Mouse (Mus musculus): ENCODE data around the gene Gpr82. TPM values are rescaled to one million over a fixed set of nuclear protein-coding genes. Genes with fewer than 3 reads are reported as not detected.

The Gpr82 gene
- 0.61 and 0.76 TPM in 2 replicates for polyA plus RNA-seq (2014; fragmentation: Nextera tagmentation; extraction: Ambion mirVana)

DNA sequence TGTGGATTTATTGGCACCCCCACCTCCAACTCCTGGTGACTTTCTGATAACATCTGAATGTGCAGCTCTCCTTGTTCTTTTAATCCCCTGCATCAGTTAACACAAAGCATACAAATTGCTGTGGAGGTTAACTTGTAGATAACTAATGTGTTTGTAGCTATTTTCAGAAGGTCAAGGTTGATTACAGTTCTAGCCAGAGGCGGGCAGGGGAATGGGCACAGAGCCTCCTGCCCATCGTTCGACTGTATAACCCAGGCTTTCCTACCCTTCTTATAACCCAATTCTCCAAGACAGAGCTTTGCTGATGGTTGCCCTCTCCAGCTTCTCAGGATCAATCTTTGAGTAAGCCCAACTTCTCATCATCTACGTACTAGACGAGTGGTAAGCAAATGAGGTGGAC, at the start of gene Gpr82:
Gpr82 (plus strand) TSS at position 301 of the 400 bp plus-strand sequence.
- Histone ChIP-seq H3K9me3 (ENCODE audit: control insufficient read depth, low read length) (no peaks in the 10 kb centered on the region), H3K36me3 (ENCODE audit: control insufficient read depth, insufficient read depth, low read length) (no peaks in the 10 kb centered on the region), H3K9ac (replicated peaks; ENCODE audit: low read length) (no peak within 1 kb of the TSS), H3K27me3 (ENCODE audit: control insufficient read depth, insufficient read depth, low read length) (no peaks in the 10 kb centered on the region), H3K4me1 (ENCODE audit: control insufficient read depth, insufficient read depth, low read length) (no peaks in the 10 kb centered on the region), H3K4me3 (replicated peaks; ENCODE audit: low read depth, low read length) (no peak within 1 kb of the TSS), H3K27ac (replicated peaks; ENCODE audit: low read depth, low read length) (no peak within 1 kb of the TSS), H3K4me2 (ENCODE audit: low read length) (no peak within 1 kb of the TSS)
- 94% methylated on average over 5 of the region's 5 CpGs for WGBS
- DNase-seq (no peak), ATAC-seq (ENCODE audit: low FRiP score, low TSS enrichment) (no peak)

DNA sequence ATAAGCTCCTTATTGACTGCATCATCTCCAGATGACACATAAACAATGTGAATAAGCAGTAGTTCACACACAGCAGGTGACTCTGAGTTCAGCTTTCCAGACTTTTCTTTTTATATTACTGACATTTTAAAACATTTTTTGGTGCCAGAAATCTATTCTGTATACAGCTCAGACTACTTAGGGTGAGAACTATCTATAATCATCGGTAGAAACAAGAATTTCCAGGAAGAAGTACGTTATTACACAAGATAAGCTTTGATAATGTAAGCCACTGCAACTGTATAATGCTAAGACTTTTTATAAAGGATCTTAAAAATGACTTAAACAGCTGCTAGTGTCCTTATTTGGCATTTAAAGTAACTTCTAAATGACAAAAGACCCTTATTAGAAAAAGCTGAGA, 49.0 kb upstream of the Gpr82 start:
- 71% methylated on average over 2 of the region's 2 CpGs for WGBS
- Histone ChIP-seq H3K4me1 (ENCODE audit: control insufficient read depth, insufficient read depth, low read length) (no peaks in the 10 kb centered on the region), H3K27me3 (ENCODE audit: control insufficient read depth, insufficient read depth, low read length) (no peaks in the 10 kb centered on the region)

DNA sequence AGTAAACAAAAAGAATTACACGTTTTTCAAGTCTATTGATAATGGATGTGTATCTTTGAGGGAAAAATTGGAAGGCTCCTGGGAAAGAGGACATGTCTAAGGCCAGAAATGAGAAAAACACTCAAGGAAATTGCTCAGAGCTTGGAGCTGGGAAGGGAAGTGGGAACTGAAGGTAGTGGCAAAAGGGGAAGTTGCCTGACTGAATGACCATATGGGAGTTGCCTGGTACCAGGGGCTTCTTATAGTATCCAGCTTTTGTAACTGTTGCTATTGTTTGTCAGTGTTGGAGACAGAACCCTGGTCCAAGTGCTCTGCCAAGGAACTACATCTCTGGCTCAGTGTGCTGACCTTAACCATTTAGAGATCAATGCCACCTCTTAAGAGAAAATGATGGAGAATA, 44.4 kb upstream of the Gpr82 start:
- Histone ChIP-seq H3K36me3 (ENCODE audit: control insufficient read depth, insufficient read depth, low read length) (0 out of 2 replicates have a peak, but pooled peaks cover 2% of the 10 kb centered on the region), H3K4me3 (replicated peaks; ENCODE audit: low read depth, low read length) (no peak overlapping the region), H3K4me2 (ENCODE audit: low read length) (no peak overlapping the region), H3K4me1 (ENCODE audit: control insufficient read depth, insufficient read depth, low read length) (no peaks in the 10 kb centered on the region), H3K27me3 (ENCODE audit: control insufficient read depth, insufficient read depth, low read length) (no peaks in the 10 kb centered on the region), H3K27ac (replicated peaks; ENCODE audit: low read depth, low read length) (no peak overlapping the region), H3K9ac (replicated peaks; ENCODE audit: low read length) (no peak overlapping the region), H3K9me3 (ENCODE audit: control insufficient read depth, low read length) (no peaks in the 10 kb centered on the region)
- ATAC-seq (ENCODE audit: low FRiP score, low TSS enrichment) (no peak), DNase-seq (no peak)
- WGBS = 64% methylated on average over 1 of the region's 1 CpGs

More for the DNA sequence above, 49.0 kb upstream of the Gpr82 start:
- Histone ChIP-seq H3K4me2 (ENCODE audit: low read length) (no peak overlapping the region), H3K4me3 (replicated peaks; ENCODE audit: low read depth, low read length) (no peak overlapping the region), H3K9ac (replicated peaks; ENCODE audit: low read length) (no peak overlapping the region), H3K36me3 (ENCODE audit: control insufficient read depth, insufficient read depth, low read length) (no peaks in the 10 kb centered on the region), H3K9me3 (ENCODE audit: control insufficient read depth, low read length) (no peaks in the 10 kb centered on the region), H3K27ac (replicated peaks; ENCODE audit: low read depth, low read length) (no peak overlapping the region)
- ATAC-seq (ENCODE audit: low FRiP score, low TSS enrichment) = no peak
- no peak for DNase-seq

DNA sequence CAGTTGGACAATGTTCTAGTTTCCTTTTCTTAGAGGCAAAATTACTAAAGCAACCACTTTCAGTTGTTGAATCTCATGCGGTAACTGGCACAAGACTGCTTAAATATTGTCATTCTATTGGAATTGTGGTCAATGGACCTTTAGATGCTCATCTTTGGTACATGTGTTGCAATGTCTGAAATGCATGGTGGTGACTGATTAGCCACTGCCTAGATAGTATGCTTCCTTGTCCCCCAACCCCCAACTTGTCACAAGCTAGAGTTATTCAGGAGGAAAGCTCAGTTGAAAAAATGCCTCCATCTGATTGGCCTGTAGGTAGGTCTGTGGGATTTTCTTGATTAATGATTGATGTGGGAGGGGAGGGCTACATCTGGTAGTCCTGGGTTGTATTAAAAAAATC, 43.9 kb upstream of the Gpr82 start:
- no peaks in the 10 kb centered on the region for H3K9me3 ChIP-seq (ENCODE audit: control insufficient read depth, low read length)
- no peak overlapping the region for H3K27ac ChIP-seq (replicated peaks; ENCODE audit: low read depth, low read length)
- H3K4me3 ChIP-seq (replicated peaks; ENCODE audit: low read depth, low read length) = no peak overlapping the region
- WGBS = 92% methylated on average over 1 of the region's 1 CpGs
- H3K27me3 ChIP-seq (ENCODE audit: control insufficient read depth, insufficient read depth, low read length) = no peaks in the 10 kb centered on the region
- DNase-seq (no peak), ATAC-seq (ENCODE audit: low FRiP score, low TSS enrichment) (no peak)
- H3K4me1 ChIP-seq (ENCODE audit: control insufficient read depth, insufficient read depth, low read length) = no peaks in the 10 kb centered on the region
- no peak overlapping the region for H3K4me2 ChIP-seq (ENCODE audit: low read length)
- H3K9ac ChIP-seq (replicated peaks; ENCODE audit: low read length) = no peak overlapping the region
- H3K36me3 ChIP-seq (ENCODE audit: control insufficient read depth, insufficient read depth, low read length) = 0 out of 2 replicates have a peak, but pooled peaks cover 2% of the 10 kb centered on the region

DNA sequence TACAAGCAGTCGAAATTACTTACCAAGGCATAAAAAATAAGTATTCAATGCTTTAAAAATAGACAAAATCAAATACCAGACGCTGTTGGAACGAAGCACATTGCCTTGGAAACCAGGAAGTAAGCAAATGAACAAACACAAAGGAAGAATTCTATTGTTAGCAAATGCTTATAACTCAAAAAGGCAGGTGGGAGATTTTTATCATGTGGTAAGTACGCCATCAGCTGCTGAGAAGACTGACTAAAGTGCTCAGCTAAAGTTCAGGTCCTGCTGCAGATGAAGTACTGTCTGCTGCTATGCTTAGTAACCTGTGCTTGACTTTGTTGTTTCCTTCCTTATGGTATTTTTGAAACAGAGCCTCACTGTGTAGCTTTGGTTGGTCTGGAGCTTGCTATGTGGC, 42.7 kb upstream of the Gpr82 start:
- H3K27ac ChIP-seq (replicated peaks; ENCODE audit: low read depth, low read length) = no peak overlapping the region
- H3K36me3 ChIP-seq (ENCODE audit: control insufficient read depth, insufficient read depth, low read length) = 0 out of 2 replicates have a peak, but pooled peaks cover 2% of the 10 kb centered on the region
- H3K9me3 ChIP-seq (ENCODE audit: control insufficient read depth, low read length) = no peaks in the 10 kb centered on the region
- 80% methylated on average over 4 of the region's 4 CpGs for WGBS
- no peak for DNase-seq
- H3K9ac ChIP-seq (replicated peaks; ENCODE audit: low read length) = no peak overlapping the region
- no peaks in the 10 kb centered on the region for H3K27me3 ChIP-seq (ENCODE audit: control insufficient read depth, insufficient read depth, low read length)
- H3K4me1 ChIP-seq (ENCODE audit: control insufficient read depth, insufficient read depth, low read length) = no peaks in the 10 kb centered on the region
- H3K4me3 ChIP-seq (replicated peaks; ENCODE audit: low read depth, low read length) = no peak overlapping the region
- no peak overlapping the region for H3K4me2 ChIP-seq (ENCODE audit: low read length)
- no peak for ATAC-seq (ENCODE audit: low FRiP score, low TSS enrichment)

DNA sequence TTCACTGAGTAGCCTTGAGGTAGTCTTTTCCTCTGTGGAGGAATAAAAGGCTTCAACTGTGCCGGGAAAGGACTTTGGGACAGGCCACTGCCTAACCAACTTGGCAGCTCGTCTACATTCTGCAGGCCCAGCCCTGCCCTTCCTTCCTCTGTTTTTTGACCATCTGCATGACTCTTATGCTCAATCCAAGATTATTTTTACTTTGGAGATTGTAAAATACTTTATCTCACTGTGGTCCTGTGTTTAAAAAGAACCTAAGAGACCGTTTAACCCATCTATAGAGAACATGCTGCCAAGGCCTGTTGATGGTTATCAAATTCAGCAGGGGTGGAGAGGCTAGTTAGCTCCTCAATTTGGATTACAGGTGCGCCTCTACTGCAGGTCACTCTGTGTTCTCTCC, 39.7 kb upstream of the Gpr82 start:
- H3K9me3 ChIP-seq (ENCODE audit: control insufficient read depth, low read length) = no peaks in the 10 kb centered on the region
- 77% methylated on average over 4 of the region's 4 CpGs for whole genome bisulfite sequencing
- H3K4me1 ChIP-seq (ENCODE audit: control insufficient read depth, insufficient read depth, low read length) = no peaks in the 10 kb centered on the region
- H3K9ac ChIP-seq (replicated peaks; ENCODE audit: low read length) = no peak overlapping the region
- ATAC-seq (ENCODE audit: low FRiP score, low TSS enrichment) (no peak), DNase-seq (no peak)
- no peak overlapping the region for H3K4me2 ChIP-seq (ENCODE audit: low read length)
- no peak overlapping the region for H3K27ac ChIP-seq (replicated peaks; ENCODE audit: low read depth, low read length)
- 0 out of 2 replicates have a peak, but pooled peaks cover 2% of the 10 kb centered on the region for H3K36me3 ChIP-seq (ENCODE audit: control insufficient read depth, insufficient read depth, low read length)
- H3K4me3 ChIP-seq (replicated peaks; ENCODE audit: low read depth, low read length) = no peak overlapping the region
- no peaks in the 10 kb centered on the region for H3K27me3 ChIP-seq (ENCODE audit: control insufficient read depth, insufficient read depth, low read length)

DNA sequence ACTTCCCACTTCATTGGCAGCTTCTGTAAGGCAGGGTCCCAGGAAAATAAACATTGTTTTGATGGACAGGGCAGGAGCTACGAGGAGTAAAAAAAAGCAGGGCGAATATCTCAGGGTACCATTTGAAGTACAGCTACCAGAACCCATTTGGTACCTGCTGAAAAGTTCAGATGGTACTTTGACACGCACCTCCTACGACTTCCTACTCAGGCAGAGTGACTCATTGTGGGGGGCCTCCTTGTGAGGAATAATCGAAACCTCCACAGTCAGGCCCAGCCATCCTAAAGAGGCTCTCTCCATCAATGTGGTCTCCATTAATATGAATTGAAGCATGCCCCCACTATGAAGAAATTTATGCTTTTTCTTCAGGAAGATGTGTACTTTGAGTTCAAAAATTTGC, 38.5 kb upstream of the Gpr82 start:
- no peak for DNase-seq
- Histone ChIP-seq H3K36me3 (ENCODE audit: control insufficient read depth, insufficient read depth, low read length) (0 out of 2 replicates have a peak, but pooled peaks cover 2% of the 10 kb centered on the region), H3K27ac (replicated peaks; ENCODE audit: low read depth, low read length) (no peak overlapping the region), H3K4me3 (replicated peaks; ENCODE audit: low read depth, low read length) (no peak overlapping the region), H3K27me3 (ENCODE audit: control insufficient read depth, insufficient read depth, low read length) (no peaks in the 10 kb centered on the region), H3K9ac (replicated peaks; ENCODE audit: low read length) (no peak overlapping the region), H3K9me3 (ENCODE audit: control insufficient read depth, low read length) (no peaks in the 10 kb centered on the region), H3K4me2 (ENCODE audit: low read length) (no peak overlapping the region), H3K4me1 (ENCODE audit: control insufficient read depth, insufficient read depth, low read length) (no peaks in the 10 kb centered on the region)
- ATAC-seq (ENCODE audit: low FRiP score, low TSS enrichment) = no peak
- WGBS = 87% methylated on average over 5 of the region's 5 CpGs

DNA sequence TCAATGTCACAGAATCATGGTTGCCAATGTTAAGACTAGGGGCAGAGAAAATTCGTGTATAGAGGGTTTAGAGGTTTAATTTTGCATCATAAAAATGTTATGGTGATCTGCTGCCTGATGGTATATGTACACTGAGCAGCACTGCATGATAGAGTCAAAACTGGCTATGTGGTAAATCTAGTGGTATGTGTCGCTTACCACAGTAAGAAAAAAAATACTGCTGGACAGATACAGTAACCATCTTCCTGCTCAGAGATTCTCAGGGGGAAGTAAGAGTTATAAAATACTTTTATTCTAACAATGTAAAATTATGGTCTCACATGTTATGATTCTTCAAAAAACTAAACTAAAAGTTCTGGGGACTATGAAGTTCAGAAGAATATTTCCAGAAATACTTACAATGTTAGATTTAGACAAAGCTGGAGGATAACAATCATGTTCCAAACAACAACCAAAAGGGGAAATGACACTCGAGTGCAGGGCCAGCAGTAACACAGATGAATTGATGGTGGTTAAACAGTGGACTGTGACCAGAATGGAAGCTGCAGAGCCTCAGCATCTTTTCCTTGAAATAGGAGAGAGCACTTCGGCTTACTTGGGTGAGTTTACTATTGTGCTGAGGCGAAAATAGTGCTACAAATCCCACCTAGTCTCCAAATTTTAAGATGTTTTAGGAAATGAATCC, 29.4 kb upstream of the Gpr82 start, which contains the start of gene Gpr34:
Gpr34 (plus strand) TSS at position 491 of the 685 bp plus-strand sequence.
- no peak for DNase-seq
- no peak within 1 kb of the TSS for H3K9ac ChIP-seq (replicated peaks; ENCODE audit: low read length)
- H3K9me3 ChIP-seq (ENCODE audit: control insufficient read depth, low read length) = no peaks in the 10 kb centered on the region
- 77% methylated on average over 5 of the region's 5 CpGs for WGBS
- H3K36me3 ChIP-seq (ENCODE audit: control insufficient read depth, insufficient read depth, low read length) = no peaks in the 10 kb centered on the region
- no peaks in the 10 kb centered on the region for H3K4me1 ChIP-seq (ENCODE audit: control insufficient read depth, insufficient read depth, low read length)
- H3K4me3 ChIP-seq (replicated peaks; ENCODE audit: low read depth, low read length) = no peak within 1 kb of the TSS
- no peak within 1 kb of the TSS for H3K4me2 ChIP-seq (ENCODE audit: low read length)
- H3K27me3 ChIP-seq (ENCODE audit: control insufficient read depth, insufficient read depth, low read length) = no peaks in the 10 kb centered on the region
- ATAC-seq (ENCODE audit: low FRiP score, low TSS enrichment) = no peak
- no peak within 1 kb of the TSS for H3K27ac ChIP-seq (replicated peaks; ENCODE audit: low read depth, low read length)

DNA sequence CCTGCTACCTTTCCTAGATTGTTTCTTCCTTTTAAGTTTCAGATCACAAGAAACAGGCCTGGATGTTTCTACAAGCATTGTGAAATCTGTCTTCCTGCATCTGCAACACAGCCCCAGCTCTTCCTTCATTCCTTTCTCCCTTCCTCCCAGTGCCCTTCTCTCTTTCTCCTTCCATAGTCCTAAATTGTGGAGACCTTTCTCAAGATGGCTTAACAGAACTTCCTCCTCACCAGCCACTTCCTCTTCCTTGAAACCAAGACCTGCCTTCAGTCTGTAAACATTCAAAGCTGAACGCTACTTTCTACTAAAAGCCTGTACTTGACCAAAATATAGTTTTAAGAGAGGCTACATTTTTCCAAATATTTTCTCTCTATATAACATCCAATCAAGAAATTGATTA, 24.8 kb upstream of the Gpr82 start:
- Histone ChIP-seq H3K27me3 (ENCODE audit: control insufficient read depth, insufficient read depth, low read length) (no peaks in the 10 kb centered on the region), H3K9ac (replicated peaks; ENCODE audit: low read length) (no peak overlapping the region), H3K9me3 (ENCODE audit: control insufficient read depth, low read length) (no peaks in the 10 kb centered on the region), H3K4me2 (ENCODE audit: low read length) (no peak overlapping the region), H3K4me1 (ENCODE audit: control insufficient read depth, insufficient read depth, low read length) (no peaks in the 10 kb centered on the region), H3K27ac (replicated peaks; ENCODE audit: low read depth, low read length) (no peak overlapping the region), H3K36me3 (ENCODE audit: control insufficient read depth, insufficient read depth, low read length) (no peaks in the 10 kb centered on the region), H3K4me3 (replicated peaks; ENCODE audit: low read depth, low read length) (no peak overlapping the region)
- WGBS = 96% methylated on average over 1 of the region's 1 CpGs
- DNase-seq (no peak), ATAC-seq (ENCODE audit: low FRiP score, low TSS enrichment) (no peak)
